Mouse (Mus musculus) fat pad, adult 2 months (tissue): ENCODE measurements around the gene Mcoln2.

ENCODE experiments used
- DNase-seq: peaks from one replicate; pipeline ENCODE4 v3.0.0-alpha.2; 2011; ENCODE audit warnings: low read depth, low spot score; ENCODE audit errors: extremely low read depth

The Mcoln2 gene

DNA sequence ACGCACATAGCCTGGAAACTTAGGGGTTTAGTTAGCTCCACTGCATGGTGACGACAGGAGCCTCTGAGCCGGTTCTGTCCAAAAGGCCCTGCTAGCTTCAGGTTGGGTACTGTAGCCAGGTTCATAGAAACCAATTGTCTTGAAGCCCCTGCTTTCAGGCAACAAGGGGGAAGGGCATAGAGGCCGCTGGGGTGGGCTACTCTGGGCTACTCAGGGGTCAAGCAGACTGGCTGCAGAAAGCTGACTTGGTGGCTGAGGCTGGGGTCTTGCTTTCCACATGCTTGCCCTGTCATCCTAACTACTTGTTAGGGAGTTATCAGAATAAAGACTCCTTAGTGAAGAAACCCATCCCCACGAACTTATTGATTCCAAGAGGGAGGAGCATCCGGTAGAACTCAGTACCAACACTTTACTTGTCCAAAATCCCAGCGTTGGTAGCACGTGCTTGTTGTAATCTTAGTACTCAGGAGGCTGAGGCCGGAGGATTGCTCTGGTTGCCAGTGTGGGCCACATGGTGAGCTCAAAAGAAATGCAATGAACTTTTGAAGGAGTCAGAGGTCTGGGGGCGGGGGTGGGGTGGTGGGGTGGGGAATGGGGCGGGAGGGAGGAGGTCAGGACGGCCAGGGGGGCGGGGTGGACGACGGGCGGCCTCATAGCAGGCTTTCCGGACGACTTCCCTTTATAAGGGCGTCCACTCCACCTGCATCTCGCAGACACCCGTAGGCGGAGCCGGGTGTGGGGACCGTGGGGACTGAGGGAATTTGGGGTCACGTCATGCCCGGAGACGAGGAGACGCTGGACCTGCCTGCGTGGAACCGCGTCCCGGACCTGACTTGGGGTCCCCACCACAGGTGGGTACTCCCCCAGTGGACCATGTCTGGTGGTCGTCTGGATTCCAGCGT lies at the start of gene Mcoln2:
TSS of gene Mcoln2 (plus strand) at position 678 of the 902 bp plus-strand sequence.
- DNase-seq: no peak

DNA sequence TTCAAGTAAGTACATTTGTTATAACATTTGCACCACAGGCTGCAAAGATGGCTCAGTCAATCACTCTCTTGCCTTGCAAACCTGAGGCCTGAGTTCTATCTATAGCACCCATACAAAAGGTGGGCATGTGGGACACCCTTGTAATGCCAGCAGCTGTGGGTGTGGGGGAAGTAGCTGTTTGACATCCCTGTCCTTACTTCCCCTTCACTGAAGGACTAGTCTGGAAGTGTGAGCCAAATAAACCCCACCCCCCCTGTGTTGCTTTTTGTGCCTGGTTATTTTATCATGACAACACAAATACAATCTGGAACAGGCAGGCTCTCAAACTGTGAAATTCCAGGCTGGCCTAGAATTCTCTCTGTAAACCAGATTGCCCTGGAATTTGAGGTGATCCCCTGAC lies 49.7 kb upstream of the Mcoln2 start:
- DNase-seq: no peak

- DNase-seq: no peak
These were observed 47.6 kb upstream of the Mcoln2 start for GRCm38 (mm10) chr3:146102049-146102448.

DNA sequence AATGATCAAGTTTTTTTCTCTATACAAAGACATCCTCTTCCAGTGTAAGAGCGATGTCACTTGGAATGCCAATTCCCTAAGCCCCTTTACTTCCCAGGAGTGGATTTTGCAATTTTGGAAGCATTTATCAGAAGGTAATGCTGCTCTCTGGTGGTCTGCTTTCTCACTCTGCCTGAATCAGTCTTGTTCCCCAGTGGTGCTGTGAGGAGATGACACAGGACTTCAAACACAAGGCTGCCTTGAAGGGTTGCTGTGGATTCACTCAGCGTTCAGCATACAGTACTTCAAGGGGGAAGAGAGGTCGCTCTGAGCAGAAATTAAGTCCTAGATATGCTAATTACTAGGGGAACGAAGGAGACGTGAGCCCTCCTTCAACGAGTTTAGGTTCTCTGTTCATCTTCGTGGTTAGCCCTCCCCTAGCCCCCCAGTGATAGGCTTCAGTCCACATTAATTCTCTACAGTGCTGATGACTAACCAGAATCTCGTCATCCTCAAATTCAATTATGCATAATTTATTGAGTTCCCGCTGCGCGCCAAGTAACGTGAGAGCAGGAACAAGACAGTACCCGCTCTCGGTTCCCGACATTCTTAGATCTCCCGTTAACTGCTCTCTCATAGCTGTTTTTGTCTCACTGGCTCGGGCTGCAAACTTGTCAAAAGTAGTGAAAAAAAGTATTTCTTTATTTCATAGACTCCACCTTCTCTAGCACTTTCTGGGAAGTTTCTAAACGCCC lies 42.4 kb upstream of the Mcoln2 start:
- no peak for DNase-seq

DNA sequence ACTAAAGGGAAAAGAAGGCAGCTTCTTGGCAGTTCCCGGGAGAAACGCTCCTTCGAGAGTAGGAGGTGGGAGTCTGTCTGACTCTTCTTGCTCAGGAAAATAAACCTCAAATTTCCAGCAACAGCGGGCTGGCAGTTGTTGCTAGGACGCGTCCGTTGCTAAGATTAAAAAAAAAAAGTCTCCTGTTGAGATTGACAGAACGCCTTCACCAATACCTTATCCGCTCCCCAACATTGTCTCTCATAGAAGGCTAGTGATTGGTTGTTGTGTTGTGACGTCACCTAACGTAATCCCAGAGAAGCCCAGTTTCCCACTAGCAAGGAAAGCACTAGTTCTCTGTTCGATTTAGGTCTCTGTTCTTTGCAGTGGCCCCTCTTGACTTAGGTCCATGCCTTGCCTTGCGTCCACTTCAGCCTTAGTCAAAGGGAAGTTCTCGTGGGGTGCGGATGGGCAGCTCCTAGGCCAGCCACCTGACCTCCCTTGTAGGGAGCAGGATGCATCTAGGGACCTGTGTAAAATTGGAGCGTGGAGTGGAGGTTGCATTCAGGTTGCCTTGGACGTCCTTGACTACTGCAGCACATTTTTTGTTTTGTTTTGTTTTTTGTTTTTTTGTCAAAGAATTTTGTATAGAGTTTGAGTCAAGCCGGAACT lies 41.6 kb upstream of the Mcoln2 start, which contains the start of gene Wdr63:
TSS of gene Wdr63 (minus strand) at position 210 of the 651 bp plus-strand sequence.
- no peak for DNase-seq

DNA sequence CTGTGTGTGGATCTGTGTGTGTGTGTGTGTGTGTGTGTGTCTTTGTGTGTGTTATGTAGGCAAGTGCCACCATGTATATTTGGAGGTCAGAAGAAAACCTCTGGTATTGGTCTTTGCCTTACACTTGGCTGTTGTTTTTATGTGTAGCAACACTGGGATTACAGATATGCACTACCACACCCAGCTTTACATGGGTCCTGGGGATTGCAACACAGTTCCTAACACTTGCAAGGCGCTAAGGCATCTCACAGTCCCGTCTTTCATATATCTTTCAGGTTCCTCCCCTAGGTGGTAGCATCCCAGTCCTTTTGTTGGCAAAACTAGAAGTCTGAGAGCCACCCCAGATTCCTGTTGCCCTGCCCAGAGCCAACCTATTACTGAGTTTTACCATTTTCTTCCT lies 40.7 kb upstream of the Mcoln2 start:
- DNase-seq: no peak

DNA sequence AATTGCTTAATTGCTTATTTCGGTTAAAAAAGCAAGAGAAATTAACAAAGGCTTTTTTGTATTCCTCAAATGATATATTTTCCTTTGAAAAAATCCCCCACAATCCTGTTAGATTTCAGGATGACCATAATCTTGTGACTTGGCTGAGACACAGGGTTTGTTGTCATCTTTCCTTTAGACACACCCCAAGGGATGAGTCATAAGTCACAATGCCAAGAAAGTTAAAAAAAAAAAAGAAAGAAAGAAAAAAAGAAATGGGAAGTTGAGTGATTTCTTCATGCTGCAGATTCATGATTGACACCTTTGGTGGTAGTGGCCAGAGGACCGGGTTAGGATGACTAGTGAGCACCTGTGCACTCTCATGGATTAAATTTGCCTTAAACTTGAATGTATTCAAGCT lies 39.3 kb upstream of the Mcoln2 start:
- DNase-seq: no peak

- no peak for DNase-seq
These were observed 38.7 kb upstream of the Mcoln2 start for GRCm38 (mm10) chr3:146110916-146111315.

DNA sequence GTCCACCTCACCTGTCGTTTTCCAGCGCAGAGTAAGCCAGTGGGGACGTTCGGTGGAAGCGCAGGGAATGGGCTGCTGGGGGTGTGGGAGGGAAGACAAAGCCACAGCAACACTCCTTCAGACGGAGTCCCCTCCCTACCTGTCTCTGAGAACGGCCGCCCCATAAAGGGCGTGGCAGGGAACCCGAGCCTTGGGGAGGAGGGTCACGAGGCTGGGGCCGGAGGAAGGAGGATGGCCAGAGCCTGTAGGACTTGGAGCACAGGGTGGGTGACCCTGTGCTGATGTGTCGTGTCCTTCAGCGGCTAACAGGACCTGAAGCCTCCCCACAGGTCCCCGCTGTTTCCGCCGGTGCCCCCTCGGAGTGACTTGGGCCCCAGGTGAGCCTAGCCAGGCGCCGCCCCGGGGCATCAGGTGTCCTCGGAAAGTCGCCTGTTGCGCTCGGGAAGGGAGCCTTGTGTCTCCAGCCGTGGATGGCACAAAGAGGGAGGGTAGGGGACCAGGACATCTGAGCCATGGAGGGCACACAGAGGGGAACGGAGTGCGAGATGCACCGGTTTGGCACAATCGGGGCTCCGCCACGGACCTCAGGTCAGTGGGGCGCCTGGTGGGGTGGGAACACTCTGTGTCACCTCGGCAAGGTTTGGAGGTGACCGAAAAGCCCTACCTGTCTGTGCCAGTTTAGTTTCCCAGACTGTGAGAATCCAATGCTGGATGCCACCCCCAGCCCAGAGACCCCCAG lies 32.2 kb upstream of the Mcoln2 start, which contains the start of gene Mcoln3:
TSS of gene Mcoln3 (plus strand) at position 193 of the 739 bp plus-strand sequence.
- no peak for DNase-seq

DNA sequence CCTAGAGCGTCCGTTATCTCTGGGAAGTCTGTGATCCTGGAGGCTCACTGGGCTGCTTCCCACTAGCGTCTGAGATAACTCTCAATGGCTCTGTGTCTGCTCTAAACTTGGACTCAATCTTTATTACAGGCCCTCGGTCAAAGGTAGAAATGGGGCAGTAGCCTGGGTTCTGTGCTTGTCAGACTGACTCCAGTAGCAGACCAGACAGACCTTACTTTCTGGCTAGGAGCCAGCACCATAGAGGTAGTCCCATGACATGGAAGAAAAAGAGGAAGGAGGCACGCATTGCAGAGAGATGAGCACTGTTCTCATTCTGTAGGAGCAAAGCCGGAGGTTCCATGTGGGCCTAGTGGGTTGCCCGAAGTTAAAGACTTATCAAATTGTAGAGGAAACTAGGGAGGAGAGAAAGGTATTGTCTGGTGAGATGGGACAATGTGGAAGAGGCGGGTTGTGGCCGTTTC lies 31.6 kb upstream of the Mcoln2 start:
- no peak for DNase-seq

DNA sequence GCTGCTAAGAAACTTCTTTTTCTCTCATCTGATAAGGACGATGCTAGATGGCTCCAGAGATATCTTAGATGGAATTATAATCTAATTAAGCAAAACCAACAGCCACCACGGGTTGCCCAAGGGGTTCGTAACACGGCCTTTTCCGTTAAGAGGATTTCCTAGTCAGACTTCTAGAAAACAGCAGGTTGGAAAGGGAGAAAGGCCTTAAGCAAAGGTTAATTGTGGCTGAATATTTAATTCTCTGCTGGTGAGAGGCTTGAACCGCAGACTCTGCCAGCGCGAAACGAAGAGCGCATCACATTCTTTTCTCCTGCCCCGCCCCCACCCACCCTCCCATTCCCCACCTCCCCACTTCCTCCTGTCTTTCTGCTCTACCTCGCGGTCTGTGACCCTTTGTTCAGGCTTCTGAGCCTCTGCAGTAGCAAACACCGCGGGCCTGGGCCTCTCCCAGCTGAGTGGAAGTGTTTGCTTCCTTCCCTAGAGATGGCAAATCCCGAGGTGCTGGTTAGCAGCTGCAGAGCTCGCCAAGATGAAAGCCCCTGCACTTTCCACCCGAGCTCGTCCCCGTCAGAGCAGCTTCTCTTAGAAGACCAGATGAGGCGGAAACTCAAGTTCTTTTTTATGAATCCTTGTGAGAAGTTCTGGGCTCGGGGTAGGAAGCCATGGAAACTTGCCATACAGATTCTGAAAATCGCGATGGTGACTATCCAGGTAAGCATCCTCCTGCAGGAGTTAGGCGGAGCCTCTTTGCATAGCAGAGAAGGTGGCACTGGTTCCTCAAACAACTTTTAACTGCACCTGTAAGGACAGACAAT lies 28.1 kb upstream of the Mcoln2 start:
- no peak for DNase-seq

- no peak for DNase-seq
These were observed 27.6 kb upstream of the Mcoln2 start for GRCm38 (mm10) chr3:146122125-146122420.

- no peak for DNase-seq
These were observed 26.7 kb upstream of the Mcoln2 start for GRCm38 (mm10) chr3:146122807-146123463.

- peak; percentile 7 for DNase-seq
These were observed 26.2 kb upstream of the Mcoln2 start for GRCm38 (mm10) chr3:146123464-146123825.

DNA sequence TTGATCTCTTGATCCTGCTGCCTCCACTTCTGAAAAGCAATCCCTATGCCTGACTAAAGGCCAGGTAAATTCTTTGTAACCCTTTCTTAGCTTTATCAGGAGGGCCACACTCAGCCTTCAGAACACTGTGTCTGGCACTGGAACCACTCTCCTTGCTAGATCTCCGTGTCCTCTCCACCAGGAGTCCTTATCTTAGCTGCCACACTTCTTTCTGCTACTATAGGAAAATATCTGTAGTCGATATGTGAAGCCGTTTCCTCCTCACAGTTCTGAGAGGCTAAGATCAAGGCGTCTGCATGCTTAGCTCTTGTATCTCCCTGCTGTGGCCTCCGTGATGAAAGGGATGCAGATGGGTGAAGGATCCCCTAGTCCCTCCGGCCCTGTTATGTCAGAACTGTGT lies 22.4 kb upstream of the Mcoln2 start:
- no peak for DNase-seq

GRCm38 (mm10) chr3:146134834-146135233 lies 14.8 kb upstream of the Mcoln2 start:
- DNase-seq: no peak

DNA sequence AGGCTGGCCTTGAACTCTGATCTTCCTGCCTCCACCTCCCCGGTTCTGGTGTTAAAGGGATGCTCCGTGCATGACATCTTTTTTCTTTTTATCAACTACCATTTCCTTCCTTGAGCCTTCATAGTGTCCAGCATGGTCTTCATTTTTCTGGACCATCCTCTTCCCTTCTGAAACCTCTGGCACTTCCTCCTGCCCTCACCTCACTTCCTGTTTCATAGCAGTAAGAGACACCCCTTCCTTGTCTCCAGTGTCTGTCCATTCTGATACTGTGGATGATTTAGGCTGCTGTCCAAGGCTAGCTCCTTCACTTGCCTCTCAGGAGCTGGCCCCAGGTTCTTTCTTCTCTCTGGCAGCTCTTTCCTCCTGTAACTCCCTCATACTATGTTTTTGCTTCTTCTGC lies 14.2 kb upstream of the Mcoln2 start:
- no peak for DNase-seq

DNA sequence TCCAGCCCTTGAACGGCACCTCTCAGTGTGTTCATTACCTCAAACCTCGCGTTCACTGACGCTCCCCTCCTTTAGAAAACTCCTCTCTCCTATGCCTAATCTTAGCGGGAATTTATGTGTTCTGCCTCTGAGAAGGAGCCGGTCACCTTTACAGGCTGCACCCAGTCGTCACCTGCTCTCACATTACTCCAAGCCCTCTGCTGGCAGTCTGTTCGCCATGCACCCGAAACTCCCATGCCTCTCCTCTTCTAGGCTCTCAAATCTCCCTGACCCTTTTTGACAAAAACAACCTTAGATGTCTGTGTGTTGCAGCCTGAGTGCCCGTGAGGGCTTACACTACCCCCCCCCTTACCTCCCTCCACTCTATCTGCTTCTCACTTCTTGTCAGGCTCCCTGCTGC lies 13.2 kb upstream of the Mcoln2 start:
- DNase-seq: no peak

GRCm38 (mm10) chr3:146140276-146140675 lies 9.4 kb upstream of the Mcoln2 start:
- DNase-seq: no peak

- no peak for DNase-seq
These were observed 7.1 kb upstream of the Mcoln2 start for GRCm38 (mm10) chr3:146142523-146142922.
